Mouse (Mus musculus) lung, embryonic 14.5 days (tissue): Measurements from ENCODE around the gene Fsd1l. TPM values are rescaled to one million over a fixed set of nuclear protein-coding genes. Genes with fewer than 3 reads are reported as not detected.

Experiments used
- ATAC-seq: fragments of 200-750 bp; cut with Nextera tagmentation; 2 replicates; pipeline ENCODE4 v1.8.0; 2017; ENCODE audit warnings: mild to moderate bottlenecking, moderate TSS enrichment, moderate library complexity; ENCODE audit not compliant: insufficient read depth
- DNase-seq: peaks from one replicate; pipeline ENCODE4 v3.0.0-alpha.2; 2015
- H3K27ac ChIP-seq: fragments of 300-500 bp; sonication (generic); 2 replicates; pipeline ENCODE4 v1.5.1; 2014; ENCODE audit warnings: low read depth, mild to moderate bottlenecking, moderate library complexity
- H3K27me3 ChIP-seq: fragments of 300-500 bp; sonication (generic); 2 replicates; pipeline ENCODE4 v1.6.1; 2014; ENCODE audit warnings: low read length, control low read depth; ENCODE audit not compliant: insufficient read depth
- H3K36me3 ChIP-seq: fragments of 300-500 bp; sonication (generic); 2 replicates; pipeline ENCODE4 v1.6.1; 2014; ENCODE audit warnings: control low read depth; ENCODE audit not compliant: insufficient read depth
- H3K4me1 ChIP-seq: fragments of 300-500 bp; sonication (generic); 2 replicates; pipeline ENCODE4 v1.6.1; 2014; ENCODE audit warnings: antibody characterized with exemption, control low read depth; ENCODE audit not compliant: insufficient read depth
- H3K4me2 ChIP-seq: fragments of 300-500 bp; sonication (generic); 2 replicates; pipeline ENCODE4 v1.6.1; 2014; ENCODE audit warnings: mild to moderate bottlenecking
- H3K4me3 ChIP-seq: fragments of 300-500 bp; sonication (generic); 2 replicates; pipeline ENCODE4 v1.5.1; 2014; ENCODE audit warnings: low read depth, low read length
- H3K9ac ChIP-seq: fragments of 300-500 bp; sonication (generic); 2 replicates; pipeline ENCODE4 v1.6.1; 2014
- H3K9me3 ChIP-seq: fragments of 300-500 bp; sonication (generic); 2 replicates; pipeline ENCODE4 v1.6.1; 2016; ENCODE audit warnings: low read depth, low read length, control low read depth
- CTCF ChIP-seq: IDR thresholded peaks from 2 replicates; pipeline ENCODE4 v1.5.1; 2016; ENCODE audit warnings: antibody characterized with exemption, low read depth
- WGBS: fragments of 180-500 bp; shearing (Covaris S2); extraction: QIAGEN DNeasy Blood & Tissue Kit; methylation state at CpG from one replicate; pipeline ENCODE4 v1.1.7; 2014; 5-methylcytosine and 5-hydroxymethylcytosine counted together
- polyA plus RNA-seq: library from polyadenylated mRNA; unstranded; fragments of >200 nt; fragmentation: Nextera tagmentation; extraction: Ambion mirVana; gene quantifications from 2 replicates; pipeline ENCODE4 v1.2.1, GENCODE M21; 2014

The Fsd1l gene
- 7.4 and 8.1 TPM in 2 replicates for polyA plus RNA-seq

DNA sequence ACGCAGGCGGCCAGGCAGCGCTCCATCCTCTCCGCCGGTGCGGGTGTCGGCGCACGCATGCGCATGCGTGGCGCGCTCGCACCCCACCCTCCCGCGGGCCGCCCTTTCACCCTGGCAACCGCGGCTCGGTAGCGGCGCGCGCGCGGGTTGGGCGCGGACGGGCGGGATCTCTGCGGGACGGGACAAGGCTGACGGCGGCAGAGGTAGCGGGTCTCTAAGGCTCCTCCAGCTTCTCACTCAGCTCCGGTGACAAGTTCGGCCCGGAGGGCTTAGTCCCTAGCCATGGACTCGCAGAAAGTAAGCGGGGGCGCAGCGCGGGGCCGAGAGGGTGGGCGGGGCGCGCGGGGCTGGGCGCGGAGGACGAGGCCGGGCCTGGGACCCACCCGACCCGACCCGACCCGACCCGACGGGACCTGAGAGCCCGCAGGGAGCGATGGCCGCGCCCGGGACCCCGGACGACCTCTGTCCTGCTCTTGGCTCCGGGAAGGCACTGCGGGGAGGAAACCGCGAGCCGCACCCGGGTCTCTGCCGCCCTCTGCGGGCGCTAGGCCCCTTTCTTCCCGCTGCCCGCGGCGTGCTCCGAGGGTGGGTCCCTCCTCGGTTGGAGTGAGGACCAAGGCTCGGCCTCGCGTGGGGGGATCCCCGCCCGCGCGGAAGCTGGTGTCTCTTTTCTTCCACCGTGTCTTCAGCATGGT lies at the start of gene Fsd1l:
Gene Fsd1l (plus strand): TSS at position 156 of the 695 bp plus-strand sequence.
- H3K27ac ChIP-seq = peak within 1 kb of the TSS; percentile 36; the same call in 1 of the 2 replicates

DNA sequence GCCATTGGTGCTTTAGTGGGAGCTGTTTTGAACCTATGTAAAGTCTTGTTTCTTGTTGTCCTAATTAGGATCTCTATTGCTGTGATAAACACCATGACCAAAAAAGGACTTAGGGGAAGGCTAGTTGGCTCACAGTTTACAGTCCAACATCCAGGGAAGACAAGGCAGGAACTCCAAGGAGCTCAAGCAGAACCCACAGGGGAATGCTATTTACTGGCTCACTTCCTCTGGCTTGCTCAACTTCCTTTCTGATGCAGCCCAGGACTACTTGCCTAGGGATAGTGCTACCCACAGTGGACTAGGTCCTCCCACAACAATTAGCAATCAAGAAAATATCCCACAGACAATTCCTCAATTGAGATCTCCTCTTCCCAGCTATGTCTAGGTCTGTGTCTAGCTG lies 43.6 kb upstream of the Fsd1l start:
- Histone ChIP-seq H3K4me2 (no peak overlapping the region), H3K4me3 (no peak overlapping the region), H3K9me3 (no peaks in the 10 kb centered on the region), H3K36me3 (no peaks in the 10 kb centered on the region), H3K27ac (no peak overlapping the region), H3K4me1 (no peaks in the 10 kb centered on the region), H3K9ac (no peak overlapping the region), H3K27me3 (no peaks in the 10 kb centered on the region)
- no peak for TF ChIP-seq CTCF
- no peak for ATAC-seq
- no peak for DNase-seq

More for the DNA sequence above, at the start of gene Fsd1l:
- DNase-seq (peak; percentile 85), ATAC-seq (peak; percentile 81)
- no peaks in the 10 kb centered on the region for H3K9me3 ChIP-seq
- peak within 1 kb of the TSS; percentile 82 for H3K9ac ChIP-seq
- peak within 1 kb of the TSS; percentile 70 for H3K4me2 ChIP-seq
- no peaks in the 10 kb centered on the region for H3K36me3 ChIP-seq
- peak within 1 kb of the TSS; percentile 80 for H3K4me3 ChIP-seq
- WGBS = under 1% methylated on average over 79 of the region's 88 CpGs
- H3K4me1 ChIP-seq = no peaks in the 10 kb centered on the region
- H3K27me3 ChIP-seq = no peaks in the 10 kb centered on the region
- TF ChIP-seq CTCF = peak; percentile 41; the same call in 1 of the 2 replicates

DNA sequence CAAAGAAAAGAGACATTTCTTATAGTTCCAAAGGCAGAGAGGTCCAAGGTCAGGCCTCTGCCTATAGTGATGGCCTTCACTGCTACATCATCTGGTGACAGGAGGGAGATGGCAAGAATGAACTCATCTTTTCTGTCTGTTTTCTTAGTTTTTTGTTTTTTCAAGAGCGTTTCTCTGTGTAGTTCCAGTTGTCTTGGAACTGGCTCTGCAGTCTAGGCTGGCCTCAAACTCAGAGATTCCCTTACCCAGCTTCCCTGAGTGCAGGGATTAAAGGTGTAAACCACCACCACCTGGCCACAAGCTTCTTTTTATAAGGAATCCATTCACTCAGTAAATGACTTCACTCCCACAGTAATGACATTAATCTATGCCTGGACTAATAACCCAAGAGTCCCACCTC lies 42.3 kb upstream of the Fsd1l start:
- Histone ChIP-seq H3K27ac (no peak overlapping the region), H3K27me3 (no peaks in the 10 kb centered on the region), H3K9me3 (no peaks in the 10 kb centered on the region), H3K4me2 (no peak overlapping the region), H3K4me1 (no peaks in the 10 kb centered on the region), H3K9ac (no peak overlapping the region), H3K36me3 (no peaks in the 10 kb centered on the region), H3K4me3 (no peak overlapping the region)
- 70% methylated on average over 1 of the region's 1 CpGs for WGBS
- ATAC-seq (no peak), DNase-seq (no peak)
- TF ChIP-seq CTCF = no peak

DNA sequence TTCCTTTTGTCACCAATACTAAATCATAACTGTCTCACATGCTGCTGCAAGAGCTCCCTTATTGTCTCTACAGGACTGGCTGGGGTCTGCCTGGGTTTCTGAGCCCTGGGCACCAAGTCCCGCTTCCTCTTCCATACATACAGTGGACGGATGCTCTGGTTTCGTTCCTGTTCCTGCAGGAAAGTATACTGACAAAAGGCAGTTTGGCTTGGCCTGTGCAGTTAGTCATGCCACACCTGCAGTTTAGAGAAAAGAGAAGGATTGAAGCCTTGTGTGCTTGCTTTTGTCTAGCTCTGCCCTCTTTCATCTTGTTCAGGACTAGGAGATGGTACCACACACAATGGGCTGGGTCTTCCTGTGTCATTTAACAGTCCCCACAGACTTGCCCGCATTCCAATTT lies 41.8 kb upstream of the Fsd1l start:
- Histone ChIP-seq H3K4me2 (no peak overlapping the region), H3K27me3 (no peaks in the 10 kb centered on the region), H3K4me3 (no peak overlapping the region), H3K4me1 (no peaks in the 10 kb centered on the region), H3K9ac (no peak overlapping the region), H3K9me3 (no peaks in the 10 kb centered on the region), H3K27ac (no peak overlapping the region), H3K36me3 (no peaks in the 10 kb centered on the region)
- ATAC-seq = no peak
- no peak for DNase-seq
- no peak for TF ChIP-seq CTCF
- WGBS = 84% methylated on average over 4 of the region's 4 CpGs

DNA sequence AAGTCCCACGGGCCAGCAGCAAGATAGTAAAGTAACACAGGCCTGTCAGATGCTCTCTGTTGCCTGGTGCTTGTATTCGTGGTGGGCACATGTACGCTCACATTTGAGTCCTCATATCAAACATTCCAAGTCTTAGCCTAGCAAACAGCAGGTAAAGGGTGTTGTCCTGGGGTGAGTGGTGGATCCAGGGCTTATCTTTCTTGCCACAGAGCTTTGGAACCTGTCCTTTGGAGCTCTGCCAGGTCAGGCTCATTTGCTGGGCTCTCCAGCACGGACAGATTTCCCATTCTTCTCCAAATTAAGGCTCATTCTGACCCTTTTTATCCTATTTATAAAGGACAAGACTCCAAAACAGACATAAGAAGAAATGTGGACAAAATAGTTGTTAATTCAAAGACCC lies 41.1 kb upstream of the Fsd1l start:
- Histone ChIP-seq H3K4me1 (no peaks in the 10 kb centered on the region), H3K27ac (no peak overlapping the region), H3K9ac (no peak overlapping the region), H3K9me3 (no peaks in the 10 kb centered on the region), H3K4me3 (no peak overlapping the region), H3K4me2 (no peak overlapping the region), H3K36me3 (no peaks in the 10 kb centered on the region), H3K27me3 (no peaks in the 10 kb centered on the region)
- DNase-seq (no peak), ATAC-seq (no peak)
- 62% methylated on average over 4 of the region's 4 CpGs for WGBS
- no peak for TF ChIP-seq CTCF

DNA sequence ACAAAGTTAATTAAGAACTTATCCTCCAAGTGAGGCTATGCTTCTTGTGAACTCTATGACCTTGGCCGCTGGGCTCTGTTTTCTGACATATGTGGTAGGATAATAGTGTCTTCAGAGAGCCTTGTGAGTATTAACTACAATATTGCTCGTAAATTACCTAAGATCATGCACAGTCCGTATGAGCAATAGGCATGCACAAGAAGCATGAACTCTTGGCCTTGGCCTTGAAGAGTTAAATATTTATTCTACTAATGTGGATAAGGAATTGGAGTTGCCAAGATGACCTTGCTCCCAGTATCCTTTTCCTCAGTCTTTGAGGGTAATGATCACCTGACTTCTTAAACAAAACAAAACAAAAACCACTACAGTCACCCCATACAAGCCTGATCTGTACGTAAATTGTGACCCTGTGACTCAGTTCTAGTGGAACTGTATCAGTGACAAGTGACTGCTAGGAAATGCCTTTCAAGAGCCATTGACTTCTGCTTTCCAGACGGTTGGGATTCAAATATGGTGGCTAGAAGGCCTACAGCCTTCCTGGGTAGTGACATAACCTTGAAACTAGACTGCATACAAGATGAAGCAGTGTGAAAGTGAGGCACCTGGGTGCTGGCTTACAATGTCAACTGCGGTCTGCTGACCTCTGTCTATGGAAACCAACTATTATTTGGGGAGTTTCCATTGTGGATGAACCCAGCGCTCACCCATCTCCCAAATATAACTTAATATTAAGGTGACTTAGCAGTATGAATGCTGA lies 40.4 kb upstream of the Fsd1l start:
- no peak for TF ChIP-seq CTCF
- Histone ChIP-seq H3K36me3 (no peaks in the 10 kb centered on the region), H3K4me1 (no peaks in the 10 kb centered on the region), H3K4me3 (no peak overlapping the region), H3K9ac (no peak overlapping the region), H3K9me3 (no peaks in the 10 kb centered on the region), H3K4me2 (no peak overlapping the region), H3K27me3 (no peaks in the 10 kb centered on the region), H3K27ac (no peak overlapping the region)
- DNase-seq (no peak), ATAC-seq (no peak)
- 76% methylated on average over 7 of the region's 7 CpGs for WGBS

DNA sequence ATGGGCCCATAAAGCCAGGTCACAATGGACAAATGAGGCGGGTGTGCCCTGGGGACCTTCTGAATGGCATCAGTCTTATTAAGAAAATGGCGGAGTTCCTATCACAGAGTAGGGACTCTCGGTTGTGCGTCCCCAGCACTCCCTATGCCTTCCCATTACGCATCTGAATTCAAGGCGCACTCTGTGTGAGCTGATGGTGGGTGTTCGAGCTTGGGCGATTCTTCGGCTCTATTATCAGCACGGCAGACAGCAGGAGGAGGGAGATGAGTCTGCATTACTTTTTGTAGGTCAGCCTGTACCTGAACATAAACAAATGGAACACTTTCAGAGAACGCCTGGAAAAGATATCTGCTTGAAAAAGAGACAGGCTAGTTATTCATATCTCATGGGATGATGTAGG lies 39.7 kb upstream of the Fsd1l start:
- Histone ChIP-seq H3K9ac (no peak overlapping the region), H3K36me3 (no peaks in the 10 kb centered on the region), H3K27me3 (no peaks in the 10 kb centered on the region), H3K4me1 (0 out of 2 replicates have a peak, but pooled peaks cover 4% of the 10 kb centered on the region), H3K4me2 (no peak overlapping the region), H3K9me3 (no peaks in the 10 kb centered on the region), H3K4me3 (no peak overlapping the region), H3K27ac (no peak overlapping the region)
- WGBS = 87% methylated on average over 11 of the region's 11 CpGs
- TF ChIP-seq CTCF = no peak
- DNase-seq (no peak), ATAC-seq (no peak)
